Mouse (Mus musculus) forebrain, embryonic 15.5 days (tissue): ENCODE measurements at regions not wholly inside any gene's neighbourhood (a gene's known extent, or its start where the extent isn't known, plus 50 kb on each side); places are given as distances from the start of the nearest gene placed in this dataset.
A peak's percentile ranks its signal among the peaks of the same experiment; 100 is the strongest.

Experiments
- ATAC-seq: fragments of 200-750 bp; cut with Nextera tagmentation; replicated peaks from 2 replicates; pipeline ENCODE4 v1.8.0; 2017; ENCODE audit warnings: mild to moderate bottlenecking, moderate TSS enrichment, moderate library complexity
- H3K27ac ChIP-seq: fragments of 300-500 bp; sonication (generic); replicated peaks from 2 replicates; pipeline ENCODE4 v1.5.1; 2015; ENCODE audit warnings: mild to moderate bottlenecking, inconsistent platforms
- H3K27me3 ChIP-seq: fragments of 300-500 bp; sonication (generic); 2 replicates; pipeline ENCODE4 v1.6.1; 2015; ENCODE audit warnings: inconsistent platforms
- H3K36me3 ChIP-seq: fragments of 300-500 bp; sonication (generic); 2 replicates; pipeline ENCODE4 v1.6.1; 2015; ENCODE audit warnings: mild to moderate bottlenecking, inconsistent platforms
- H3K4me1 ChIP-seq: fragments of 300-500 bp; sonication (generic); 2 replicates; pipeline ENCODE4 v1.6.1; 2015; ENCODE audit warnings: inconsistent platforms
- H3K4me2 ChIP-seq: fragments of 300-500 bp; sonication (generic); replicated peaks from 2 replicates; pipeline ENCODE4 v1.6.1; 2015; ENCODE audit warnings: mild to moderate bottlenecking, inconsistent platforms
- H3K4me3 ChIP-seq: fragments of 300-500 bp; sonication (generic); 2 replicates; pipeline ENCODE4 v1.5.1; 2015; ENCODE audit warnings: mild to moderate bottlenecking, inconsistent platforms
- H3K9ac ChIP-seq: fragments of 300-500 bp; sonication (generic); replicated peaks from 2 replicates; pipeline ENCODE4 v1.6.1; 2015; ENCODE audit warnings: mild to moderate bottlenecking, inconsistent platforms
- H3K9me3 ChIP-seq: fragments of 300-500 bp; sonication (generic); 2 replicates; pipeline ENCODE4 v1.6.1; 2016; ENCODE audit warnings: inconsistent platforms
- WGBS: fragments of 180-500 bp; shearing (Covaris S2); methylation state at CpG from one replicate; pipeline ENCODE4 v1.1.7; 2015; ENCODE audit warnings: mixed read lengths; 5-methylcytosine and 5-hydroxymethylcytosine counted together

DNA sequence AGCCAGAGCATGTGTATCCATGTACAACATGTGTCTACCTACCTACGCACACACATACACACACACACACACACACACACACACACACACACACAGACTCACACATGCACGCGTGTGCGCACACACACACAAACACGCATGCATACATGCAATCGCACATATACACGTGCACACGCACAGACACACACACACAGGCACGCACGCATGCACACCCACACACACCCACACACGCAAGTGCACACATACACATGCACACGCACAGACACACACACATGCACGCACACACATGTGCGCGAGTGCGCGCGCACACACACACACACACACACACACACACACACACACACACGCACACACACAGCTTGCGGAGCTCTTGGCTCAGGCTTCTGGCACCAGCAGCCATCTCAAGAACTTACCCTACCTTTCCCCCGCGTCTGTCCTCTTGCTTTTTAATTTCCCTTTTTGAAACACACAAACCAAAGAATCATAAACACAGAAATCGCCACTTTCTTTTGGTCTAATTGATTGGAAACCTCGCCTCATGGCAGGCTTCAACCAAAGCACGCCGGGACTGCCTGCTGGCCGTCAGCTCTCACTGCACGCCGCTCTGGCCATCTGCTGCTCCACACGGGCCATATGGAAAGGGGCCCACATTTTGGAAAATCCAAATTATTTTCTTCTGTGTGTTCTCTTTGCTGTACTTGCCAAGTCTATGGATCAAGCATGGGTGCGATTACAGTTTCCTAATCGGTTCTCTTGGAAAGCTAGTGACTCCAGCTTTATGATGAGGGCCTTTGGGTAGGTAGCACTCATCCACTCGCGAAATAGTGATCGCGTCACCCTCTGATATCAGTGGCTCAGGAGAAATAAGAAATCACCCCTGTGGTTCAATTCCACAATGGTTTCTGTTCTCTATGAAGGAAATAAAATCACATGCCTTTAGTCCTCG, 127.9 kb upstream of the Gm9833 start:
- WGBS = 71% methylated on average over 37 of the region's 37 CpGs
- H3K27me3 ChIP-seq = no peaks in the 10 kb centered on the region
- H3K4me2 ChIP-seq = peak overlapping the region; percentile 8; the same call in 1 of the 2 replicates
- peaks cover 8% of the 10 kb centered on the region; the same call in 1 of the 2 replicates for H3K4me1 ChIP-seq
- H3K4me3 ChIP-seq = no peak overlapping the region
- no peaks in the 10 kb centered on the region for H3K9me3 ChIP-seq
- ATAC-seq = peak; percentile 96
- H3K27ac ChIP-seq = peak overlapping the region; percentile 79
- H3K9ac ChIP-seq = no peak overlapping the region
- H3K36me3 ChIP-seq = no peaks in the 10 kb centered on the region

DNA sequence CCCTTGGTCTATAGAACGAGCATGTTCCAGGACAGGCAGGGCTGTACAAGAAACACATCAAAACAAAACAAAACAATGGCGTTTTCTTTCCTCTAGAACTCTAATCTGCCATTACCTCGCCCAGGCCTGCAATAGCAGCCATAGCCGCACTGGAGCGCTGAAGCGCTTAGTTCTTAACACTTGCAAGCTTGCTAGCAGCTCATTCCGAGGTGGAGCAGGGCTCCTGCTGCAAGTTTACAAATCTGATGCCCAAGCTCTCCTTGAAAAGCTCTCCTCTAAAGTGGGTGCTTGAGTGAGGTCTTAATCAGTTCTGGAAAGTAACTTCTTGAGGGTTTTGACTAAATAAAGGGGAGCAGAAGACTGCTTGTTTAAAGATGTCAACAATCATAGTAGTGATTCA, 127.2 kb upstream of the Gm9833 start:
- WGBS = 50% methylated on average over 7 of the region's 7 CpGs
- ATAC-seq = peak; percentile 69
- H3K27ac ChIP-seq = peak overlapping the region; percentile 79

More for the DNA sequence above, 127.2 kb upstream of the Gm9833 start:
- H3K36me3 ChIP-seq = no peaks in the 10 kb centered on the region
- H3K27me3 ChIP-seq = no peaks in the 10 kb centered on the region
- peaks cover 8% of the 10 kb centered on the region; the same call in 1 of the 2 replicates for H3K4me1 ChIP-seq
- no peak overlapping the region for H3K9ac ChIP-seq
- H3K4me2 ChIP-seq = no peak overlapping the region
- no peaks in the 10 kb centered on the region for H3K9me3 ChIP-seq
- no peak overlapping the region for H3K4me3 ChIP-seq
